Comparison of ENCODE assay signal across 27 mouse cellular contexts in genomic region chr10:121800041-121800440, GRCm38 (mm10).
"Had no signal": no experiment of that assay in that cellular context is flagged by ENCODE, and none has a peak within 500 bp of the region (broad histone marks: within the 10 kb centered on the region; RNA-seq: fewer than 3 reads in every experiment).

No protein-coding gene starts in this region.

- H3K36me3 ChIP-seq: liver, embryonic 13.5 days; liver, embryonic 15.5 days had no signal

- H3K4me2 ChIP-seq: heart, embryonic 11.5 days; heart, embryonic 13.5 days; heart, embryonic 15.5 days; hindbrain, embryonic 12.5 days; hindbrain, embryonic 14.5 days; intestine, embryonic 15.5 days; limb, embryonic 13.5 days; limb, embryonic 15.5 days; liver, embryonic 13.5 days; liver, embryonic 15.5 days had no signal

- H3K4me3 ChIP-seq: gastrocnemius, adult 2 months; heart, adult 2 months; heart, embryonic 13.5 days; heart, embryonic 15.5 days; hindbrain, embryonic 10.5 days; hindbrain, embryonic 12.5 days; intestine, embryonic 15.5 days; layer of hippocampus, adult 2 months; left cerebral cortex, adult 2 months; limb, embryonic 13.5 days; limb, embryonic 15.5 days; liver, embryonic 13.5 days; liver, embryonic 15.5 days had no signal

- DNase-seq: gastrocnemius, adult 2 months; gastrocnemius, postnatal 10 days; gastrocnemius, postnatal 25 days; heart, adult 2 months; heart, postnatal 4 days; kidney, adult 18-20 months; kidney, adult 8-10 months; kidney, postnatal 10 days; kidney, postnatal 25 days; kidney, postnatal 4 days; left cerebral cortex, postnatal 4 days; liver, embryonic 13.5 days had no signal

- H3K9me3 ChIP-seq: heart, embryonic 13.5 days; heart, embryonic 15.5 days; hindbrain, embryonic 10.5 days; hindbrain, embryonic 12.5 days; intestine, embryonic 15.5 days; limb, embryonic 13.5 days; limb, embryonic 15.5 days; liver, embryonic 13.5 days; liver, embryonic 15.5 days had no signal

- H3K4me1 ChIP-seq: heart, embryonic 15.5 days; hindbrain, embryonic 12.5 days; intestine, embryonic 15.5 days; limb, embryonic 15.5 days; liver, embryonic 15.5 days had no signal

- H3K9ac ChIP-seq: heart, embryonic 13.5 days; heart, embryonic 15.5 days; hindbrain, embryonic 12.5 days; hindbrain, embryonic 14.5 days; intestine, embryonic 15.5 days; limb, embryonic 13.5 days; limb, embryonic 15.5 days; liver, embryonic 13.5 days; liver, embryonic 15.5 days had no signal

- H3K27me3 ChIP-seq: heart, embryonic 13.5 days; heart, embryonic 15.5 days; hindbrain, embryonic 12.5 days; intestine, embryonic 15.5 days; limb, embryonic 13.5 days; limb, embryonic 15.5 days; liver, embryonic 13.5 days; liver, embryonic 15.5 days had no signal

- H3K27ac ChIP-seq: gastrocnemius, adult 2 months; heart, adult 2 months; heart, embryonic 13.5 days; heart, embryonic 15.5 days; hindbrain, embryonic 10.5 days; hindbrain, embryonic 12.5 days; hindbrain, embryonic 14.5 days; intestine, embryonic 15.5 days; layer of hippocampus, adult 2 months; left cerebral cortex, adult 2 months; limb, embryonic 13.5 days; limb, embryonic 15.5 days; liver, embryonic 13.5 days; liver, embryonic 15.5 days had no signal

- ATAC-seq: hindbrain, embryonic 16.5 days; inflammation-experienced regulatory T-cells, adult 6 months; intestine, embryonic 15.5 days; intestine, postnatal 0 days had no signal
